Mouse (Mus musculus) myocyte (in vitro differentiated cells): Measurements from ENCODE around the gene Ankib1.

Experiments used
- CEBPB ChIP-seq: IDR thresholded peaks from 2 replicates; pipeline ENCODE4 v1.6.1; 2011; ENCODE audit warnings: mild to moderate bottlenecking, moderate library complexity; ENCODE audit not compliant: poor library complexity, insufficient read depth, severe bottlenecking
- E2F4 ChIP-seq: IDR thresholded peaks from one replicate; pipeline ENCODE4 v1.6.1; 2011; ENCODE audit warnings: mild to moderate bottlenecking, control low read depth, moderate library complexity; ENCODE audit not compliant: insufficient read depth
- MAX ChIP-seq: IDR thresholded peaks from one replicate; pipeline ENCODE4 v1.6.1; 2011; ENCODE audit warnings: low read depth, mild to moderate bottlenecking, control low read depth
- MYOD1 ChIP-seq, 3 experiments: IDR thresholded peaks; one replicate each; pipeline ENCODE4 v1.6.1; 2011; ENCODE audit warnings: control low read depth in 2 of 3, low read depth in 2 of 3, mild to moderate bottlenecking in 2 of 3, moderate library complexity in 1 of 3; ENCODE audit not compliant: insufficient read length in 2 of 3, control insufficient read depth in 1 of 3
- MYOG ChIP-seq, 3 experiments: IDR thresholded peaks; one replicate each; pipeline ENCODE4 v1.6.1; 2011; ENCODE audit warnings: control low read depth in 2 of 3, low read depth in 2 of 3, mild to moderate bottlenecking in 2 of 3; ENCODE audit not compliant: insufficient read length in 2 of 3, control insufficient read depth in 1 of 3, insufficient read depth in 1 of 3
- POLR2A ChIP-seq: IDR thresholded peaks from one replicate; pipeline ENCODE4 v1.6.1; 2011; ENCODE audit warnings: low read depth, mild to moderate bottlenecking, control low read depth, moderate library complexity; ENCODE audit not compliant: insufficient read length
- POLR2AphosphoS2 ChIP-seq: IDR thresholded peaks from one replicate; pipeline ENCODE4 v1.6.1; 2011; ENCODE audit warnings: low read depth, control low read depth; ENCODE audit not compliant: insufficient read length
- REST ChIP-seq: IDR thresholded peaks from one replicate; pipeline ENCODE4 v1.6.1; 2011; ENCODE audit warnings: mild to moderate bottlenecking, control low read depth, moderate library complexity; ENCODE audit not compliant: insufficient read depth, insufficient read length
- SRF ChIP-seq: IDR thresholded peaks from one replicate; pipeline ENCODE4 v1.6.1; 2011; ENCODE audit warnings: low read depth; ENCODE audit not compliant: control insufficient read depth, insufficient read length
- TCF12 ChIP-seq: IDR thresholded peaks from one replicate; pipeline ENCODE4 v1.6.1; 2011; ENCODE audit warnings: mild to moderate bottlenecking, control low read depth; ENCODE audit not compliant: poor library complexity, insufficient read depth, severe bottlenecking
- TCF3 ChIP-seq: IDR thresholded peaks from one replicate; pipeline ENCODE4 v1.6.1; 2011; ENCODE audit warnings: low read depth, control low read depth; ENCODE audit not compliant: insufficient read length
- USF1 ChIP-seq: IDR thresholded peaks from one replicate; pipeline ENCODE4 v1.6.1; 2011; ENCODE audit warnings: low read depth, mild to moderate bottlenecking, control low read depth, moderate library complexity

GRCm38 (mm10) chr5:3651621-3652020 is 151.1 kb downstream of the Ankib1 start:
- TF ChIP-seq USF1 (no peak), CEBPB (no peak), E2F4 (no peak), POLR2A (no peak), MYOD1 (IDR thresholded peaks at IDR 0.05; ENCODE audit: control insufficient read depth in 1 of 3, insufficient read length in 2 of 3, low read depth in 2 of 3) (no peak), MAX (no peak), TCF12 (no peak), MYOG (IDR thresholded peaks at IDR 0.05; ENCODE audit: control insufficient read depth in 1 of 3, insufficient read depth in 1 of 3, insufficient read length in 2 of 3, low read depth in 2 of 3) (no peak), POLR2AphosphoS2 (no peak), TCF3 (no peak), SRF (no peak), REST (no peak)
